Mouse (Mus musculus) kidney, postnatal 0 days (tissue): ENCODE measurements around the gene Lrrc20. TPM values are rescaled to one million over a fixed set of nuclear protein-coding genes. Genes with fewer than 3 reads are reported as not detected.

Experiments used
- ATAC-seq: fragments of 200-750 bp; cut with Nextera tagmentation; replicated peaks from 2 replicates; pipeline ENCODE4 v1.8.0; 2017; ENCODE audit warnings: low read depth, moderate number of reproducible peaks, moderate TSS enrichment, moderate library complexity; ENCODE audit not compliant: low FRiP score
- DNase-seq: peaks from one replicate; pipeline ENCODE4 v3.0.0-alpha.2; 2016; ENCODE audit warnings: low spot score
- H3K27ac ChIP-seq: fragments of 300-500 bp; sonication (generic); 2 replicates; pipeline ENCODE4 v1.5.1; 2014; ENCODE audit warnings: mild to moderate bottlenecking
- H3K27me3 ChIP-seq: fragments of 300-500 bp; sonication (generic); 2 replicates; pipeline ENCODE4 v1.6.1; 2014; ENCODE audit warnings: low read length, mixed read lengths; ENCODE audit not compliant: insufficient read depth
- H3K36me3 ChIP-seq: fragments of 300-500 bp; sonication (generic); 2 replicates; pipeline ENCODE4 v1.6.1; 2014; ENCODE audit warnings: low read length, mixed read lengths; ENCODE audit not compliant: insufficient read depth
- H3K4me1 ChIP-seq: fragments of 300-500 bp; sonication (generic); replicated peaks from 2 replicates; pipeline ENCODE4 v1.6.1; 2014; ENCODE audit warnings: antibody characterized with exemption, low read length, mixed read lengths; ENCODE audit not compliant: insufficient read depth
- H3K4me2 ChIP-seq: fragments of 300-500 bp; sonication (generic); 2 replicates; pipeline ENCODE4 v1.6.1; 2014; ENCODE audit warnings: mild to moderate bottlenecking, low read length, moderate library complexity, mixed read lengths
- H3K4me3 ChIP-seq: fragments of 300-500 bp; sonication (generic); replicated peaks from 2 replicates; pipeline ENCODE4 v1.5.1; 2014; ENCODE audit warnings: low read depth, low read length
- H3K9ac ChIP-seq: fragments of 300-500 bp; sonication (generic); 2 replicates; pipeline ENCODE4 v1.6.1; 2014; ENCODE audit warnings: low read depth, low read length
- H3K9me3 ChIP-seq: fragments of 300-500 bp; sonication (generic); replicated peaks from 2 replicates; pipeline ENCODE4 v1.6.1; 2016; ENCODE audit warnings: low read length, inconsistent platforms, mixed read lengths
- CTCF ChIP-seq: IDR thresholded peaks from 2 replicates; pipeline ENCODE4 v1.5.1; 2016; ENCODE audit warnings: antibody characterized with exemption, low read depth, mild to moderate bottlenecking, moderate library complexity
- whole genome bisulfite sequencing: fragments of 180-500 bp; shearing (Covaris S2); extraction: QIAGEN DNeasy Blood & Tissue Kit; methylation state at CpG from one replicate; pipeline ENCODE4 v1.1.7; 2014; 5-methylcytosine and 5-hydroxymethylcytosine counted together
- polyA plus RNA-seq: library from polyadenylated mRNA; unstranded; fragments of >200 nt; fragmentation: Nextera tagmentation; extraction: Ambion mirVana; gene quantifications from 2 replicates; pipeline ENCODE4 v1.2.1, GENCODE M21; 2015

Lrrc20 gene
- polyA plus RNA-seq, 1 experiment from 2014 or later: 5.7 TPM

- ATAC-seq (no peak), DNase-seq (no peak)
- WGBS: 78% methylated on average over 6 of the region's 6 CpGs
Observed at GRCm38 (mm10) chr10:61488522-61489110, 13.0 kb downstream of the Lrrc20 start.

GRCm38 (mm10) chr10:61491573-61491972 is 16.0 kb downstream of the Lrrc20 start:
- ATAC-seq (no peak), DNase-seq (no peak)
- H3K27me3 ChIP-seq: no peaks in the 10 kb centered on the region
- no peaks in the 10 kb centered on the region for H3K36me3 ChIP-seq
- no peak overlapping the region for H3K4me3 ChIP-seq
- no peak overlapping the region for H3K4me2 ChIP-seq
- H3K9ac ChIP-seq: no peak overlapping the region
- no peaks in the 10 kb centered on the region for H3K9me3 ChIP-seq
- no peak for TF ChIP-seq CTCF
- H3K27ac ChIP-seq: no peak overlapping the region
- 42% methylated on average over 8 of the region's 8 CpGs for WGBS
- peaks cover 17% of the 10 kb centered on the region; the same call in 1 of the 2 replicates for H3K4me1 ChIP-seq

More at GRCm38 (mm10) chr10:61488522-61489110, 13.0 kb downstream of the Lrrc20 start:
- Histone ChIP-seq H3K9me3 (no peaks in the 10 kb centered on the region), H3K9ac (no peak overlapping the region), H3K27me3 (no peaks in the 10 kb centered on the region), H3K4me1 (no peaks in the 10 kb centered on the region), H3K4me3 (no peak overlapping the region), H3K27ac (no peak overlapping the region), H3K4me2 (no peak overlapping the region), H3K36me3 (no peaks in the 10 kb centered on the region)
- TF ChIP-seq CTCF: no peak

GRCm38 (mm10) chr10:61492040-61492439 is 16.4 kb downstream of the Lrrc20 start:
- H3K9ac ChIP-seq: no peak overlapping the region
- no peak overlapping the region for H3K4me2 ChIP-seq
- no peaks in the 10 kb centered on the region for H3K9me3 ChIP-seq
- DNase-seq (peak; percentile 91), ATAC-seq (peak; percentile 66)
- no peaks in the 10 kb centered on the region for H3K27me3 ChIP-seq
- WGBS: 18% methylated on average over 11 of the region's 11 CpGs
- H3K27ac ChIP-seq: no peak overlapping the region
- H3K4me1 ChIP-seq: peaks cover 17% of the 10 kb centered on the region; the same call in 1 of the 2 replicates
- TF ChIP-seq CTCF: peak; percentile 96
- H3K4me3 ChIP-seq: no peak overlapping the region
- no peaks in the 10 kb centered on the region for H3K36me3 ChIP-seq

DNA sequence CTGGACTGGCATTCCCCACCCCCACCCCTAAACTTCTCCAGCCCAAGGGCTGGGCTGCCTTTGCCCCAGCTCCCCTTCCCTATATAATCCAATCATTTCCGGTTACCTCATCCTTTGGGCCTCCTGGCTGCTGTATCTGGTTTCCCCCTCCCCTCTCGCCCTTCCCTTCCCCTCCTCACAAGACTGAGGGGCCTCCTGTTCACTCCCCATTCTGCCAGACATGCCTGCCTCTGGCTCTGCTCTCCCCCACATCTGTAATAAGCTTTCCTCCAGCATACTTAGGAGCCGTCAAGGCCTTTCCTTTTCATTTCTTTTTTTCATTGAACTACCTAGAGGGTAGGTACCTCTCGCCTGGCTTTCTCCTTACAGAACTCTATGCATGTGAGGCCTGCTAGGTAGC is 19.9 kb downstream of the Lrrc20 start:
- no peak for TF ChIP-seq CTCF
- 38% methylated on average over 4 of the region's 4 CpGs for WGBS
- Histone ChIP-seq H3K4me3 (no peak overlapping the region), H3K4me2 (no peak overlapping the region), H3K27ac (peak overlapping the region; percentile 60), H3K9me3 (no peaks in the 10 kb centered on the region), H3K27me3 (no peaks in the 10 kb centered on the region), H3K36me3 (no peaks in the 10 kb centered on the region), H3K9ac (no peak overlapping the region), H3K4me1 (peaks cover 17% of the 10 kb centered on the region; the same call in 1 of the 2 replicates)
- DNase-seq: peak; percentile 76
- peak; percentile 23; the same call in 1 of the 2 replicates for ATAC-seq

DNA sequence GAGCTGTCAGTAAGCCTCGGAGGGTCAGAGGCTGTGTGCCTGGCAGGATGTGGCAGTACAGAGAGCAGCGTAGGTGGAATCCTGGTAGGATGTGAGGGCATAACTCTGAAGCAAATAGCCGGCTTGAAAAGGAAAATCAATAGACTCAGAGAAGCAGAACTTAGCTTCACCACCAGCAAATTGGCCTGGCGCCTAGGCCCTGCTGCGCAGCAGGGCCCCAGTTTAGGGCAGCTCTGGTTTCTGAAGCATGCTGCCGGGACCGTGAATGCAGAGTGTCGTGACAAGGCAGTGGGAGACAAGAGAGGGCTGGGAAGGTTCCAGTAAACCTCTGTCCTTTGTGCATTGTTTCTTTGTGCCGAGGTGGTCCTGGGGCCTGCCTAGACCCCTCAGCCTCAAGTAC is 20.6 kb downstream of the Lrrc20 start:
- Histone ChIP-seq H3K9ac (no peak overlapping the region), H3K9me3 (no peaks in the 10 kb centered on the region), H3K27ac (peak overlapping the region; percentile 60; the same call in 1 of the 2 replicates), H3K4me2 (no peak overlapping the region), H3K4me1 (peaks cover 17% of the 10 kb centered on the region; the same call in 1 of the 2 replicates), H3K36me3 (no peaks in the 10 kb centered on the region), H3K27me3 (no peaks in the 10 kb centered on the region), H3K4me3 (no peak overlapping the region)
- 33% methylated on average over 9 of the region's 9 CpGs for WGBS
- DNase-seq (no peak), ATAC-seq (no peak)
- no peak for TF ChIP-seq CTCF

DNA sequence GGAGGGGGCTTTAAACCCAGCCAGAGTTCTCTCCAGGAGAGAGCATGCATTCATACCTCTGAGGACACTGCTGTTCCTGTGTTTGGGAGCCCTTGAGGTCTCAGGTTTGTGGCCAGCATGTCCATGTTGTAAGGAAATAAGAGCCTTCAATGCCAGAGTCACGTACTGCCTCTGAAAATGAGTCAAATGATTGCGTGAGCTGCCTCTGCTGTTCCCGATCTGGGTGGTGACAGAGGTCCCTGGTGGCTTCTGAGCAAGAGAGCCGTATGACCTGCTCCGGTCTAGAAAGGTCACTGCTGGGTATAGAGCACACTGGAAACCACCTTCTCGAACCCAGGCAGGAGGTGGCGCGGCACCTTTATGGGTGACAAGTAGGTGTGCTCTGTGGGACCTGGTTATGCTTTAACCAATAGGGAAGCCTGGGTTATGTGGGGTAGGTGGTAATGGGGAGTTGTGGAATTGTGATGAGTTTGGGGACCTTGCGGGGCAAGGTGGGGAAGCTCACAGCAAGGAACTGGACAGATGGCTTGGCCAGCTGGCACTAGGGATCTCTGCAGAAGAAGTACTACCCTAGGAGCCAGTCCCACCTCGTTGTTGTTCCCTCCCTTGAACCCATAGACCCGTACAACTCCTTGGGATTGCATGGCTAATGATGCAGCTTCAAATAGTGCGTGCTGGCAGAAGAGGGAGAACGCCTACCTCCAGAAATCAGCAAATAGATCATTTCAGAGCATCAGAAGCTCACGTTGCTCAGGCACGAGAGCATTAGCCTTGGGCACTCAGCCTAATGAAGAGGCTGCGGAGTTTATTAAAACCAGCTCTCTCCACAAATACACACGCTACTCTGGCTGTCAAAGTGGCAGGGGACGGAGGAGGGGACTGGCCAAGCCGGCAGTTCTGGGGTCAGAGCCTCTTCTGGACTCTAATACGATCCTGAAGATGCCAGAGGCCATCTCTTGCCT is 24.2 kb downstream of the Lrrc20 start:
- ATAC-seq (no peak), DNase-seq (no peak)
- no peak overlapping the region for H3K27ac ChIP-seq
- no peak overlapping the region for H3K4me3 ChIP-seq
- no peak for TF ChIP-seq CTCF
- 69% methylated on average over 20 of the region's 20 CpGs for WGBS
- H3K27me3 ChIP-seq: no peaks in the 10 kb centered on the region
- no peak overlapping the region for H3K4me2 ChIP-seq
- H3K9ac ChIP-seq: no peak overlapping the region
- H3K9me3 ChIP-seq: no peaks in the 10 kb centered on the region
- 0 out of 2 replicates have a peak, but pooled peaks cover 14% of the 10 kb centered on the region for H3K4me1 ChIP-seq
- H3K36me3 ChIP-seq: no peaks in the 10 kb centered on the region
